Mouse (Mus musculus) spleen, adult 12 weeks (tissue): Measurements from ENCODE around the gene Gm28038.
A peak's percentile ranks its signal among the peaks of the same experiment; 100 is the strongest.

Source experiments
- DNase-seq: peaks from one replicate; pipeline ENCODE4 v3.0.0; 2022; ENCODE audit warnings: low spot score

Gene Gm28038

DNA sequence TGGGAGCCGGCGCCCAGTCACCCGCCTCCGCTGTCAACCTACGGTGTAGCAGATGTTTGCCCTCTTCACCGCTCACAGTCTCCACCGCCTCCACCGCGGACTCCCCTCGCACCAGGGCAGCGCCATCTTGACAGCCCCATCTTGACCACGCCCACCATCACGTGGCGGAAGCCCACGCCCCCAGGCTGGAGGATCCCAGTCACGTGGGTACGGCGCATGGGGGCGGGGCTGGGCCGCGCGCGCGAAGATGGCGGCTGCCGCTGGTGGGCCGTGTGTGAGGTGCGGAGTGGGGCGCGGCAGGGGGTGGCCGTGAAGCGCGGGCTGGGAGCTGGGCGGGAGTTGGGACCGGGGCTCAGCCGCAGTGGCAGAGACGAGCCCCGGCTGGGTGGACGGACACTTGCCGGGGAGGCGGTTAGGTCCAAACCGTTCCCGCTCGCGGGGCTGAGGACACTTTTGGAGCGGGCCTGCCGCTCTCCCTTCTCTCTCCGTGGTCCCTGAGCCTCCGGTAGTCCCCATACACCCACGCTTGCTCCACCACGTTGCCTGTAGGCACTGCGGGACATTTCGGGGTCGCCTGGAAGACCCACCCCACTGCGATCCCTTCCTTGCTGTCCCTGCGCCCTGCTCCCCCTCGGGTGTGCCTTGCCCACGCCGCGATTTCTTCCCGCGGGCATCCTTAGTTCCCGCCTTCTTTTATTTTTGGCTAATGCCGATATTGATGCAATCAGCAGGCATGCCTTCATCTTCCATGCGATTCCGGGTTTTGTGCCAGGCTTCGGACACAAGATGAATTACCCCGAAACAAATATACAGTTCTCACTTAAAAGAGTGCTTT lies 5.6 kb downstream of the Gm28038 start, which contains the start of the genes Dolk and Nup188:
Dolk (minus strand) TSS at position 143 of the 835 bp plus-strand sequence.
Nup188 (plus strand) TSS at position 206 of the 835 bp plus-strand sequence.
- peak; percentile 98 for DNase-seq

DNA sequence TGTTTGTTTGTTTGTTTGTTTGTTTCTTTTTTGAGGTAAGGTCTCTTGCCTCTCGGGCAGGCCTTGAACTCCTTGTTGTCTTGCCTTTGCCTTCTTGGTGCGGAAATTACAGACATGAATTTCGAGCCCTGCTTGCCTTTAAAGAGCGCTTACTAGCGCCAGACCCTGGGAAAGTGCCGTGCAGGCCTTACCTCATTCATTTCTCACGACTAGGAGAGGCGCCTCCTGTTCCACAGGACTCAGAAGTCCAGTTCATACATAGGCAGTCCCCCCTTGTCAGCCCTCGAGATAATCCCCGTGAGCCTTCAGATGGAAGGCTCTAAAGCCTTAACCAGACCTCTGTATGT lies 6.2 kb downstream of the Gm28038 start:
- peak; percentile 9 for DNase-seq

DNA sequence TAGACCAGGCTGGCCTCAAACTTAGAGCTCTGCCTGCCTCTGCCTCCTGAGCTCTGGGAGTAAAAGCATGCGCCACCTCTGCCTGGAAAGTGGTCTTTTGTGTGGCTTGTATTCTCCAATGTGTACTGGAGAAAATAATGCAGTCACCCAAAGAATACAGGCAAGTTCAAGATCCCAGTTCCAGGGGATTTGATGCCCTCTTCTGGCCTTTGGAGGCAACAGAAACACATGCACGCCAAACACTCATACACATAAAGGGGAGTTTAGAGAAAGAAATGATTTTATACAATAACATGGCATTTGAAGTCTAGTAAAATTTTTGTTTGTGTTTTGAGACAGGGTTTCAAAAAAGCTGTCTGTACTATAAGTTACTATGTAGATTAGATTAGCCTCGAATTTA lies 18.7 kb downstream of the Gm28038 start:
- DNase-seq = no peak

DNA sequence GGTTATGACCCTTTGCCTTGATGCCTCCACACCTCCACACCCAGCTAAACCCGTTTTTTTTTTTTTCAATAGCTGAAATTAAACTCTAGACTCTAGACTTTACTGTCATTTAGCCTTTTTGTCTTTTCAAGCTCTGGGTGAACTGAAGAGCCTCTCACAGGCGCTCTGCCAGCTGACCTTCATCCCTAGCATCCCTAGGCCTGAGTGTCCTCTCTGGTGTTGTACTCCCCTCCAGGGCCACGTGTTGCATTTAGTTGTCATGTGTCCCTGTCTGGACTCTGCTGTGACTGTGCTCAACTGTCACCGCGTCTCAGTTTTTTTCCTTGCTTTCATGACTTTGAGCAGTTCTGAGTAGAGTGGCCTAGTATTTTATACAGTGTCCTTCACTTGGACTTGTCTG lies 19.1 kb downstream of the Gm28038 start:
- no peak for DNase-seq

DNA sequence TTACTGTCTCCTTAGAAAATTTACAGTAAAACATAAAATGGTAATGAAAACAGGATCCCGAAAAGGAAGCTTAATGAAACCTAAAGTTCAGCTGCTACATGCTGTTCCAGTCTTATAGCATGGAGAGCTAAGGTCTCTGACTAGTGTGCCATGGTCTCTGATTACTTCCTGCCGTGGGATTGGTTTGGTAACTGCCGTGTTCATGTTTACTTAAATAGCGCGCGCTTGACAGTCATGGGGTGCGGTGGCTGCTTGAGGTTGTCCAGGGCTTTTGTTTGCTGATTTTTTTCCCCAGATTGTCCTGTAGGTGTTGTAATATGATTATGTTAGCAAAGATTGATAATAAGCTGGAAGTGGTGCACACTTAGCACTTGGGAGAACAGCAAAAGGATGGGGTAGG lies 25.2 kb downstream of the Gm28038 start:
- DNase-seq = no peak

DNA sequence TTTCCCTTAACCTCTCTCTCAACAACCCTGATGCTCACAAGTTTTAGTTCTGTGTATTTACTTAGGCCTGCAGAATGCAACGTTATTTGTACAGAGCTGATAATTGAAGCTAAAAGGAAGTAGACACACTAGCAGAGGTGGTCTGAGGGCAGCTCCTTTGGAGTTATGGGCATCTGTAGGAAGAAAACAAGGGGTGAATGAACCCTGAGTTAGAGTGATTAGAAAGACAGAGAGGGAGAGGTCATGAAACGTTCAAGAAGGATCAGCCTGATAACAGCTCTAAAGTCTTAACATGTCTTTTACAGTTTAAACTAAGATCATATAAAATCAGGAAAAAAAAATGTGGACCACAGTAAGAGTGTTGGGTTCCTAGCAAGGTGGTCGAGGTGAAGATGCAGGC lies 28.5 kb downstream of the Gm28038 start:
- DNase-seq = no peak

DNA sequence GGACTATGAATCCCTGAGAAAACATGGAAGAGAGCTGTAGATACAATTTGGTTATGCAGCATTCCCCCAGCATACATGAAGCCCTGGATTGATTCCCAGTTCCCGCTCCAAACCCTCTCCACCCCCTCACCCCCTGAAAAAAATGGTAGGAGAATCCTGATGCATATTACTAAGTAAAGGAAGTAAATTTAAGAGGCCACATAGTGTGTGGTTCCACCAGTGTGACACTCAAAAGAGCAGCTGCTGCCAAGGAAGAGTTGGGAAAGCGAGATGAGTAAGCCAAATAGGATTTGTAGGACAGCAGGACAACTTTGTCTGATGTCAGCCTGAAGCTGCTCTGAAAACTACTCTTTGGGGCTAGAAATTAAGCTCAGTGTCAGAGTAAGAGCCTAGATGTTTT lies 30.6 kb downstream of the Gm28038 start:
- no peak for DNase-seq

DNA sequence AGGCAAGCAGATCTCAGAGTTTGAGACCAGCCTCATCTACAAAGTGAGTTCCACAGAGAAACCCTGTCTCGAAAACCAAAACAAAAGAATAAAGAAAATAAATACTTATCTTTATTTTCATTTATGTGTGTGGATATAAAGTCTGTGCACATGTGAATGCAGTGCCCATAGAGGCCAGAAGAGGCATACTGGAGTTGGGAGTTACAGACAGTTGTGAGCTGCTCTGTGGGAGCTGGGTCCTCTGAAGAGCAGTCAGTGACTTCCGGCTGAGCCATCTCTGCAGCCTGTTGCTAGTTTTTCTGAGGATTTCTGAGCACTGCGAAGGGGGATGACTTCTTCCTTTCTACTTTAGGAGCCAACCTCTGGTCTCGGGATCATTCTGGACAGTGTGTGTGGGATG lies 35.3 kb downstream of the Gm28038 start:
- DNase-seq = no peak

DNA sequence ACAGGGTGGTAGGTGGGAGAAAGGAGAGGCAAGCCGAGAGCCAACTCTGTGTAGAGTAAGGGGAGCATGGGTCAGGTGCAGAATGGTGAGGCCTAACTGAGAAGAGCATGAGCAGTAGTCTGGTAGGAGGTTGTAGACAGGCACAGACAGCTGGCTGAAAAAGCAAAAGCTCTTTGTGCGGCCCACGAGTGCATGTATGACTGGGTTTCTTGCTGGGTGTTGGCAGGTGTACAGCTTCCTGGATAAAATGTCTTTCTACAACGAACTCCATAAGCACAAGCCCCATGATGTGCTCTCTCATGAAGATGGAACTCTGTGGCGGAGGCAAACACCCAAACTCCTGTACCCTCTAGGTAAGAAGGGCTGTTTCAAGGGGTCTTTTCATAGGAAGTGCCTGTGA lies 36.1 kb downstream of the Gm28038 start:
- no peak for DNase-seq

DNA sequence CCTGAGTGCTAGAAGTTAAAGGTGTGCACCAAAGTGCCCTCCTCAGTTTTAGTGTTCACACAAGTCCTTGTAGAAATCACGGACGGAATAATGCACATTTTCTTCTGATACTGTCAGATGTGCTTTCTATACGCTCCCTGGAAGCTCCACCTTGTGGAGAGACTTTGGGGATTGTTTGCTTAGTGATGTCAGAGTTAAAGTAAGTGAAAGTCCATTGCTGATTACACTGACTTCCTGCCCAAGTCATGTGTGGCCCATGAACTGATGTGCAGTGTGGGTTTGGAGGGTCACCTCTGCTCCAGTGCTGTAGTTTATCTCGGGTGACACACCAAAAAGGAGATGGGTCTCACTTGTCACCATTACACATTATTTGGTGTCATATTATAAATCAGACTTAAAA lies 38.4 kb downstream of the Gm28038 start:
- no peak for DNase-seq

DNA sequence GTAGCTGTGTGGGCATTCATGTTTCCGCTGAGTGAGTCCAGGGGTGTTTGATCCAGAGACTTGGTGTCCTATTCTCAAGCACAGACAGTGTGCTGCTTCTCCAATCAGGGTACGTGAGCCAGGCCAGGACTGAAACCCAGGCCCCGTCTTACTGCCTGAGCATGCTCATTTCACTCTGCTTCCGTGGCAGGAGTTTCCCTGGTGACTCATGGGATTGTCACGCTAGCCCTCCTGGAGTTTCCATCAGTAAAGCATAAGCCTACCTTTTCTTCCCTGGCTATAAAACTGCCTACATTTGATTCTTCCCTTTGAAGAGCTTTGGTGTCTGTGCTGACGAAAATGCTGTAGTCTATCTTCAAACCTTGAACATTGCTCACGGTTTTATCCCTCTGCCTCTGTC lies 42.3 kb downstream of the Gm28038 start:
- no peak for DNase-seq

DNA sequence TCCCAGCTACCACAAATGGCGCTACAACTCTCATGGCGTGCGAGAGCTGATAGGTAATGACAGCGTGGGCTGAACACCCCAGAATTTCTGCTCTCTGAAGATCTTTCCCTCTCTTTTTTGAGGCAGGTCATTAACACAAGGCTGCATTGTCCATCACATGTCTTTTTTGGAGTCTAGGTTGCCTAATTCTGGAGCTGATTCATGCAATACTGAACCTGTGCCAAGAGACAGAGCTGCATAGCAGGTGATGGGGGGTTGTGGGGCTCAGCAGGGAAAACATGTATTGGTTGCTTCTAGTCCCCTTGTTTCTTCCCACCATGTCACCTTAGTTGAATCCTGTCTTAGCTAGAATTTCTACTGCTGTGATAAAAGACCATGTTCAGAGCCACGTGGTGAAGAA lies 44.5 kb downstream of the Gm28038 start:
- DNase-seq = no peak

DNA sequence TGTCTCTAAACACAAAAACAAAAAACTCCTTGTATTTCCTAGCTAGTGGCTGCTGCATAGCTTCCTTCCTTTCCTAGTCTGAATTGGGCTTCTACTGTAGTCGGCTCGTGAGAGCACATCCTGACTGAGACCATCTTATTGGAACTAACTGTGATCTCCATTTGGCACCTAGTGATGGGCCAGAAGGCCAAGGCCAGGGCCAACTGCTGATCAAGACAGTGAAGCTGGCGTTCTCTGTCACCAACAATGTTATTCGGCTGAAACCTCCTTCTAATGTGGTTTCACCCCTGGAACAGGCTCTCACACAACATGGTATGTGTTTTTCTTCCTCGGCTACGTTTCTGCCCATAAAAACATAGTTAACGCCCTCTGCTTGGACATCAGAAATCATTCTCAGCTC lies 46.4 kb downstream of the Gm28038 start:
- DNase-seq = no peak

DNA sequence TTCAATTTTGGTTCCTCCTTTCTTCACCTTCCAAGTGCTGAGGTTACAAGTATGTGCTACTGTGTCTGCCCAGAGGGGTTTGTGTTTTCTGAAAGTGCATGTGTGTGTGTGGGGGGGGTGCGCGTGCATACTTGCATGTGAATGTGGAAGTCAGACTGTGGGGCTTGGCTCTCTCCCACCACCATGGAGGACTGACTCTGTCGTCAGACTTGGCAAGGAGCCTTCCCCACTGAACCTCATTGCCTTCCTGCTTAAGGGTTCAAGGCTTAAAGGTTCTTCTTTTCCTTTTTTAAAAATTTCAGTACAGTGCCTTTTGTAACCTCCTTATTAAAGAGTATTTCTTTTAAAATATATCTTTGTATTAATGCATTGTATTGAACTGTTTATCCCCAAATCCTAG lies 47.9 kb downstream of the Gm28038 start:
- no peak for DNase-seq

DNA sequence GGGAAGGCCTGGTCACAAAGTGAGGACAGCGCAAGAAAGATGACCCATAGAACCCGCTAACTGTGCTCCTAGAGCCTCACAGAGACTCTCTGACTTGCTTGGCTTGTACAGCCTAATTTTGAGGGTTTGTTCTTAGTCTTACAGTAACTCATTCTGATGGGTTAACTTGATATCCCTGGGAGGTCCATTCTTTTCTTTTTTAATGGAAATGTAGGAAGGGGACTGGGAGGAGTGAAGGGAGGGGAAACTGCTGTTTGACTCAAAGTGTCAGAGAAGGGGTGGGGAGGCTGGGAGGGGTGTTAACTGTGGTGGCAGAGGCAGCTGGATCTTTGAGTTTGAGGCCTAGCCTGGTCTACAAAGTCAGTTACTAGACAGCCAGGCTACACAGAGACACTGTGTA lies 54.5 kb downstream of the Gm28038 start:
- no peak for DNase-seq

DNA sequence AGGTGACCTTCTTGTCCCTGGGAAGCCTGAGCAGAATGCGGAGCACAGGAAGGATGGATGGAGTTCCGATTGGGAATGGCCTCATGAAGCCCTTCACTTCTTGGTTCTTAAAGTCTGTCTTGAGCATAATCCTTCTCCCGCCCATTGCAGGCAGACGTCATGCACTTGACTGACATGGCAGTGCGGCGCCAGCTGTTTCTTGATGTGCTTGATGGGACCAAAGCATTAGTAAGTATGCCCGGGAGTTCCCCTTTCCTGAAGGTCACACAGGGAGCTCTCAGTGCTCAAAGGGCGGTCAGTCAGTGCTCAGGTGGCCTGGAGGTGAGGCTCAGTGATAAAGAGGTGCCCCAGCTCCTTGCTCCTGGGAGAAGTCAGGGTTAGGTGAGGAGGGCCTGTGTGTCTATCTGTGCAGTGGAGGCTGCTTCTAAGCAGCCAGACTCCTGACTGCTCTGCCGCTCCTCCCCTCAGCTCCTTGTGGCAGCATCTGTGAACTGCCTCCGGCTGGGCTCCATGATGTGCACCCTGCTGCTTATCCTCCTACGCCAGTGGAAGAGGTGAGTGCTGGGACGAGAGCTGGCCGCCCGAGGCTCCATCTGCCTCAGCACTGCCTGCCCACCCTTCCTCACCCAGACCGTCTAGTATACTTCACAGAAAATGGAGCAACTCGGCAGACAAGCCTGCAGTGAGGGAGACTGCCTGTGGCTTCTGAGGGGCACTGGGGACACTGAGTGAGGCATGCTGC lies 55.5 kb downstream of the Gm28038 start:
- DNase-seq = no peak

DNA sequence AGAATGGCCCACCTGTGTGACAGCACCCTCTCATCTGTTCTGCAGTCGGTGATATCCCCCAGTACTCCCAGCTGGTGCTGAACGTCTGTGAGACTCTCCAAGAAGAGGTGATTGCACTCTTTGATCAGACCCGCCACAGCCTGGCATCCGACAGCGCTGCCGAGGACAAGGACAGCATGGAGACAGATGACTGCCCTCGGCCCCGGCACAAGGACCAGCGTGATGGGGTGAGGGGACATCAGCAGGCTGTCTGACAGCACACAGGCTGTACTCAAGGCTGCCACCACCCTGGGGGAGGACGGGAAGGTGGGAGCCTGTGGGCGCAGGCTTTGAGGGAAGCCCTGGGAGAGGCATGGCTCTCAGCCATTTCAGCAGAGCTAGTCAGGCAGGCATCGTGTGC lies 56.3 kb downstream of the Gm28038 start:
- no peak for DNase-seq

DNA sequence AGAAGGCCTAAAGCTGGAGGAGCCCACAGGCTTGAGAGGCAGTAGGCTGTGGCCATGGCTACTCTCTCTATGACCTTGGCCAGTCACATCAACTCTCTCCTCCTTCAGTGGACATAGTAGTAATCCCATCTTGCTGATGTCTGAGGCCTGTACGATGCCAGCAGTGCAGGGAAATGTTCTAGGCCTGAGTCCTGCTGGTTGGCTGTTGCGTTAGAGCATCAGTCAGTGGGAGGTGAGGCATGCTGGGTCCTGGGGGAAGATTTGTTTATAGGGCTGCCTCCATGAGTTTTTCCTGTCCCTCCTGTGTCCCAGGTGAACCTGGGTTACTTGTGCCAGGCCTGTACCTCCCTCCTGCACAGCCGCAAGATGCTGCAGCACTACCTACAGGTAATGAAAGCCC lies 61.2 kb downstream of the Gm28038 start:
- DNase-seq = no peak

DNA sequence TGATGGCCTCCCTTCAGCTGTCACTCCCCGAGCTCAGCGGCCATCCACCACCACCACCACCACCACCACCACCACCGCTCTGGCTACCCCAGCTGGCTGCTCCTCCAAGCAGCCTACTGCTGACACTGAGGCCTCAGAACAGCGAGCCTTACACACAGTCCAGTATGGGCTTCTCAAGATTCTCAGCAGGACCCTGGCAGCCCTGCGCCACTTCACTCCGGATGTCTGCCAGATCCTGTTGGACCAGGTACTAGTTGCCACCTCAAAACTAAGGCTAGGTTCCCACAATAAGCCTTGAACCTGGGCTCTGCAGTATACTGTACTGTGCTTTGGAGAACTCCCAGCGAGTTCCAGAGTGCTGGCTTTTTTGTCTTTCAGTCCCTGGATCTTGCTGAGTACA lies 61.7 kb downstream of the Gm28038 start:
- DNase-seq = no peak

DNA sequence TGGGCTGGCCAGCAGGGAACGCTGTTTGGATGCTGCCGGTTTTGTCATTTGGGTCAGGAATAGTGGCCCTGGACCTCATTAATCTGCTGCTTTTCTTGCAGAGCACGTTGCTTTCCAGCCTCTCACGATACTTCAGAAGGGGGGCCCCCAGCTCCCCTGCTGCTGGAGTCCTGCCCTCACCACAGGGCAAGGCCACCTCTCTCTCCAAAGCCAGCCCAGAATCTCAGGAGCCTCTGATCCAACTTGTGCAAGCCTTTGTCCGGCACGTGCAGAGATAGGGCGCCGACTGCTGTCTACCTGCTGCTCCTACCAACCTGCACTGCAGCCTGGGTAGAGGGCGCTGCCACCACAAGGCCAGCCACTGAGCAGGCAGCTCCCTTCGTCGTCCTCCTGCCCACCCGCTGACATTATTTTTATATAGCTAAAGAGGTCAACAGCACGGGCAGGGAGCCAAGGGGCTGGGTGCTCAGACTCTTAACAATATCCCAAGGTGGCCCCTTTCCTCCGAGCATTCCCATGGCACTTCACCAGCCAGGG lies 62.8 kb downstream of the Gm28038 start:
- no peak for DNase-seq

DNA sequence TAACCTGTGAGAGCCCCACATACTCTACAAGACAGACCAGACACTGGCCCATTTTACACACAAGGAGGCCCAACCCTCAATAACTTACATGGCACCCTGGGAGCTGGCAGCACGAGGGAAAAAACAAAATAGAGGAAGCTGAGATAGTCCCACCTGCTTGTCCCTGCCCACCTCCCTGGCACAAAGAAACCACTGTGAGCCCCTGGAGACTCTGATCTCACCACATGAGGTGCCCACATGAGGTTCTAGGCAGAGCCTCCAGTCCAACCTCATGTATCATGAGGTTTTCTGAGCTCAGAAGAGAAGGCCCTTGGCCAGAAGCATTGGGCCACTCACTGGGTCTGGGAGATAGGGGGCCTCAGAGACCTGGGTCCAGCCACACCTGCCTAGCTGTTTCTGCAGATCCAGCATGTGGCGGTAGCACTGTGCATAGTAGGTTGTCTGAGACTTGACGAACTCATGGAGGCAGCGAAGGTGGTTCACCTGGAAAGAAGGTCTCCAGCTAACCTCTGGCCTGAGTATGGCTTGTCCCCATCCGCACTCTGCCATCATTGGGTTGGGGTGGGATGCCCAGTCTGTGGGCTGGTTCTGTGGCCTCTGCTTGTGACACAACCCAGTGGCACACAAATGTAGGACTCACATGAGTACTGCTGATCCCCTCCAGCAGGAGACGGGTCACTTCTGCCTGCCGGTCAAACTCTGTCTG lies 65.3 kb downstream of the Gm28038 start:
- DNase-seq = no peak

DNA sequence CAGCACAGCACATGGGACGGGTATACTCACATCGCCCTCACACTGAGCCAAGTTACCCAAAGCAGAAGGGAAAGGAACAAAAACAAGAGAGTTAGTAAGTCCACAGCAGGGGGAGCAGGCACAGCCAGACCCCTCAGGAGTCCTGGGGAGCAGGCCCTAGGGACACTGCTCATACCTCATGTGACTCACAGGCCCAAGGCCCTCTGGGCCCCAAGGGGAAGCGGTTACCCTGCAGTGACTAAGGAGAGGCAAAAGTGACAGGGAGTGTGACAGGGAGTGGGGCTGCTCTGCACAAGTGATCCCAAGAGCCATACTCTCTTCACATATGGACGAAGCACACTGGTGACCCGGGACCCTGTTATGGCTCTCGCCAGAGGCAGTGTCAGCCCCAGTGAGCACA lies 68.4 kb downstream of the Gm28038 start:
- DNase-seq = no peak
